Mouse (Mus musculus) myocyte (in vitro differentiated cells): ENCODE data around the gene 4930507D05Rik.

Experiments
- CEBPB ChIP-seq: IDR thresholded peaks from 2 replicates; pipeline ENCODE4 v1.6.1; 2011; ENCODE audit warnings: mild to moderate bottlenecking, moderate library complexity; ENCODE audit not compliant: poor library complexity, insufficient read depth, severe bottlenecking
- E2F4 ChIP-seq: IDR thresholded peaks from one replicate; pipeline ENCODE4 v1.6.1; 2011; ENCODE audit warnings: mild to moderate bottlenecking, control low read depth, moderate library complexity; ENCODE audit not compliant: insufficient read depth
- MAX ChIP-seq: IDR thresholded peaks from one replicate; pipeline ENCODE4 v1.6.1; 2011; ENCODE audit warnings: low read depth, mild to moderate bottlenecking, control low read depth
- MYOD1 ChIP-seq, 3 experiments: IDR thresholded peaks; one replicate each; pipeline ENCODE4 v1.6.1; 2011; ENCODE audit warnings: control low read depth in 2 of 3, low read depth in 2 of 3, mild to moderate bottlenecking in 2 of 3, moderate library complexity in 1 of 3; ENCODE audit not compliant: insufficient read length in 2 of 3, control insufficient read depth in 1 of 3
- MYOG ChIP-seq, 3 experiments: IDR thresholded peaks; one replicate each; pipeline ENCODE4 v1.6.1; 2011; ENCODE audit warnings: control low read depth in 2 of 3, low read depth in 2 of 3, mild to moderate bottlenecking in 2 of 3; ENCODE audit not compliant: insufficient read length in 2 of 3, control insufficient read depth in 1 of 3, insufficient read depth in 1 of 3
- POLR2A ChIP-seq: IDR thresholded peaks from one replicate; pipeline ENCODE4 v1.6.1; 2011; ENCODE audit warnings: low read depth, mild to moderate bottlenecking, control low read depth, moderate library complexity; ENCODE audit not compliant: insufficient read length
- POLR2AphosphoS2 ChIP-seq: IDR thresholded peaks from one replicate; pipeline ENCODE4 v1.6.1; 2011; ENCODE audit warnings: low read depth, control low read depth; ENCODE audit not compliant: insufficient read length
- REST ChIP-seq: IDR thresholded peaks from one replicate; pipeline ENCODE4 v1.6.1; 2011; ENCODE audit warnings: mild to moderate bottlenecking, control low read depth, moderate library complexity; ENCODE audit not compliant: insufficient read depth, insufficient read length
- SRF ChIP-seq: IDR thresholded peaks from one replicate; pipeline ENCODE4 v1.6.1; 2011; ENCODE audit warnings: low read depth; ENCODE audit not compliant: control insufficient read depth, insufficient read length
- TCF12 ChIP-seq: IDR thresholded peaks from one replicate; pipeline ENCODE4 v1.6.1; 2011; ENCODE audit warnings: mild to moderate bottlenecking, control low read depth; ENCODE audit not compliant: poor library complexity, insufficient read depth, severe bottlenecking
- TCF3 ChIP-seq: IDR thresholded peaks from one replicate; pipeline ENCODE4 v1.6.1; 2011; ENCODE audit warnings: low read depth, control low read depth; ENCODE audit not compliant: insufficient read length
- USF1 ChIP-seq: IDR thresholded peaks from one replicate; pipeline ENCODE4 v1.6.1; 2011; ENCODE audit warnings: low read depth, mild to moderate bottlenecking, control low read depth, moderate library complexity

DNA sequence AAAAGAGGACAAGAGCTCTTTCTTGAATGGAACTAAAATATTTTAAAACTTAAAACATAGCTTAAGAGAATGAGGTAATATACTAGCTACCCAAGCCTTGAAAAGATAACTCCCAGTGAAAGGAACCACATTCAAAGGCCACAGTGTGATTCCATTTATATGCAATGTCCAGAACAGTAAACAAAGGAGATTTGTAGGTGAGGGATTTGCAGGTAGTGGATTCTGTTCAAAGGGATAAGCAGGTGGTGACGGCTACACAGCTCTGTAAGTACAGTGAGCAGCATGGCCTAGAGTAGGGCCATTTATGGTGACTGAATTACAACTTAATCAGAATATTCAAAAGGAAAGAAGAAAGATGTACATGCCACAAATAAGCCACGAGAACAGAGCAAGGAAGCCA, 27.7 kb downstream of the 4930507D05Rik start:
- TF ChIP-seq POLR2AphosphoS2: no peak
- TF ChIP-seq POLR2A: no peak
- no peak for TF ChIP-seq MAX
- no peak for TF ChIP-seq USF1
- TF ChIP-seq TCF12: no peak
- TF ChIP-seq E2F4: no peak
- no peak for TF ChIP-seq CEBPB
- TF ChIP-seq REST: no peak
- TF ChIP-seq MYOD1 (IDR thresholded peaks at IDR 0.05; ENCODE audit: control insufficient read depth in 1 of 3, insufficient read length in 2 of 3, low read depth in 2 of 3): no peak
- TF ChIP-seq MYOG (IDR thresholded peaks at IDR 0.05; ENCODE audit: control insufficient read depth in 1 of 3, insufficient read depth in 1 of 3, insufficient read length in 2 of 3, low read depth in 2 of 3): no peak
- no peak for TF ChIP-seq SRF
- no peak for TF ChIP-seq TCF3
